12 mouse cellular contexts compared by ENCODE assay signal in the genomic region with DNA sequence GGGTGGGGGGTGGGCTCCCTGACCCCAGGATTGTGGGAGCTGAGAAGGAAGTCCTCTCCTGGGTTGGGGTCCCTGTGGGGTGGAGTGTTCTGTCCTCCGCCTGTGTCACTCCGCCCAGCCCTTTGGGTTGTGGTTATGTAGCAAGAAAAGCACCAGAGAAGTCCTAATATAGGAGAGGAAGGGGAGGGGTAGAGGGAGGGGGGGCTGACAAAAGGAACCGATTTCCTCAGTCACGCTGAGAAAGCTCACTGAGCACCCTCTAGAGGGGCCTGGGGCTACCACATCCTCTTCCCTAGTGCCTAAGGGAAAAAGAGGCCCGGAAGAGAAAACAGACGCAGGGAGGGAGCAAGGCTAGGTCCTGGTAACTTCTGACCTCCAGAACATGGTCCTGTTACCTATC. TPM values are rescaled to one million over a fixed set of nuclear protein-coding genes. Genes with fewer than 3 reads are reported as not detected.
A peak's percentile ranks its signal among the peaks of the same experiment; 100 is the strongest.
DNase-seq lines count a peak whose midpoint lies in the region; ATAC-seq and TF ChIP-seq lines count a peak whose summit lies in the region.
"Had no signal": no experiment of that assay in that cellular context is flagged by ENCODE, and none has a peak within 500 bp of the region (broad histone marks: within the 10 kb centered on the region; RNA-seq: fewer than 3 reads in every experiment).

No protein-coding gene starts in this region.

- H3K27me3 ChIP-seq in kidney, embryonic 16.5 days (ENCODE audit: insufficient read depth, low read length), result no peaks in the 10 kb centered on the region
- H3K27me3 ChIP-seq in kidney, embryonic 14.5 days (ENCODE audit: control insufficient read depth, insufficient read depth, low read length), result no peaks in the 10 kb centered on the region
- no peaks in the 10 kb centered on the region for H3K27me3 ChIP-seq in liver, embryonic 13.5 days
- H3K27me3 ChIP-seq in midbrain, embryonic 16.5 days (ENCODE audit: control insufficient read depth, insufficient read depth, low read depth, low read length), result no peaks in the 10 kb centered on the region
- H3K27me3 ChIP-seq: limb, embryonic 12.5 days; neural tube, embryonic 13.5 days; Patski had no signal

- no peak overlapping the region for H3K4me2 ChIP-seq in kidney, embryonic 16.5 days (replicated peaks; ENCODE audit: low read depth, low read length)
- no peak overlapping the region for H3K4me2 ChIP-seq in kidney, embryonic 14.5 days (replicated peaks; ENCODE audit: low read depth, low read length)
- H3K4me2 ChIP-seq in liver, embryonic 13.5 days, result no peak overlapping the region
- H3K4me2 ChIP-seq in midbrain, embryonic 16.5 days (ENCODE audit: low read length), result no peak overlapping the region
- H3K4me2 ChIP-seq: limb, embryonic 12.5 days; neural tube, embryonic 13.5 days had no signal

- no peak overlapping the region for H3K9ac ChIP-seq in kidney, embryonic 16.5 days (replicated peaks; ENCODE audit: low read length)
- no peak overlapping the region for H3K9ac ChIP-seq in kidney, embryonic 14.5 days (ENCODE audit: low read depth, low read length)
- no peak overlapping the region for H3K9ac ChIP-seq in liver, embryonic 13.5 days
- H3K9ac ChIP-seq in midbrain, embryonic 16.5 days (ENCODE audit: low read depth, low read length), result no peak overlapping the region
- H3K9ac ChIP-seq: limb, embryonic 12.5 days; neural tube, embryonic 13.5 days had no signal

- no peak for TF ChIP-seq POLR2A in bone marrow, adult 2 months (IDR thresholded peaks at IDR 0.05; ENCODE audit: borderline replicate concordance, control insufficient read depth, low read depth, low read length)

- no peaks in the 10 kb centered on the region for H3K9me3 ChIP-seq in kidney, embryonic 16.5 days (ENCODE audit: low read length)
- no peaks in the 10 kb centered on the region for H3K9me3 ChIP-seq in kidney, embryonic 14.5 days (ENCODE audit: control insufficient read depth, low read length)
- H3K9me3 ChIP-seq in liver, embryonic 13.5 days (replicated peaks), result no peaks in the 10 kb centered on the region
- no peaks in the 10 kb centered on the region for H3K9me3 ChIP-seq in midbrain, embryonic 16.5 days (replicated peaks; ENCODE audit: control insufficient read depth, low read length, poor library complexity, severe bottlenecking)
- H3K9me3 ChIP-seq: limb, embryonic 12.5 days; neural tube, embryonic 13.5 days had no signal

- H3K4me3 ChIP-seq in kidney, embryonic 16.5 days (ENCODE audit: low read length), result no peak overlapping the region
- no peak overlapping the region for H3K4me3 ChIP-seq in kidney, embryonic 14.5 days (ENCODE audit: low read length)
- peak overlapping the region; percentile 24 for H3K4me3 ChIP-seq in bone marrow, adult 2 months (replicated peaks; ENCODE audit: control insufficient read depth, low read depth, low read length)
- H3K4me3 ChIP-seq in liver, embryonic 13.5 days (replicated peaks), result no peak overlapping the region
- H3K4me3 ChIP-seq in midbrain, embryonic 16.5 days (ENCODE audit: low read depth, low read length), result no peak overlapping the region
- H3K4me3 ChIP-seq: limb, embryonic 12.5 days; neural tube, embryonic 13.5 days had no signal

- WGBS in kidney, embryonic 16.5 days, result 52% methylated on average over 6 of the region's 6 CpGs
- 39% methylated on average over 6 of the region's 6 CpGs for WGBS in kidney, embryonic 14.5 days
- 7% methylated on average over 6 of the region's 6 CpGs for WGBS in bone marrow, adult 2 months
- WGBS in liver, embryonic 13.5 days (ENCODE audit: insufficient replicate concordance), result 25% methylated on average over 6 of the region's 6 CpGs
- whole genome bisulfite sequencing in midbrain, embryonic 16.5 days, result 23% methylated on average over 4 of the region's 6 CpGs

- TF ChIP-seq CTCF in bone marrow, adult 2 months (IDR thresholded peaks at IDR 0.05; ENCODE audit: control insufficient read depth, insufficient read depth, low read length), result no peak

- H3K4me1 ChIP-seq in kidney, embryonic 16.5 days (ENCODE audit: insufficient read depth, low read length), result peaks cover 9% of the 10 kb centered on the region; the same call in 1 of the 2 replicates
- peaks cover 14% of the 10 kb centered on the region; the same call in 1 of the 2 replicates for H3K4me1 ChIP-seq in kidney, embryonic 14.5 days (ENCODE audit: control insufficient read depth, insufficient read depth, low read length)
- peaks cover 7% of the 10 kb centered on the region for H3K4me1 ChIP-seq in bone marrow, adult 2 months (ENCODE audit: control insufficient read depth, insufficient read depth, low read length)
- peaks cover 46% of the 10 kb centered on the region for H3K4me1 ChIP-seq in liver, embryonic 13.5 days (replicated peaks)
- no peaks in the 10 kb centered on the region for H3K4me1 ChIP-seq in midbrain, embryonic 16.5 days (ENCODE audit: control insufficient read depth, insufficient read depth, low read length)
- H3K4me1 ChIP-seq: neural tube, embryonic 13.5 days had no signal

- no peak for DNase-seq in liver, embryonic 13.5 days
- DNase-seq in thymus, adult 18-20 months, result peak; percentile 42 to 68
- no peak for DNase-seq in cerebellum, adult 9-11 months
- no peak for DNase-seq in cerebellum, postnatal 4 days (ENCODE audit: low spot score in 2 of 2)
- DNase-seq: gastrocnemius, postnatal 36 days had no signal

- H3K36me3 ChIP-seq in kidney, embryonic 16.5 days (ENCODE audit: insufficient read depth, low read length), result no peaks in the 10 kb centered on the region
- no peaks in the 10 kb centered on the region for H3K36me3 ChIP-seq in kidney, embryonic 14.5 days (ENCODE audit: control insufficient read depth, insufficient read depth, low read length)
- no peaks in the 10 kb centered on the region for H3K36me3 ChIP-seq in liver, embryonic 13.5 days
- no peaks in the 10 kb centered on the region for H3K36me3 ChIP-seq in midbrain, embryonic 16.5 days (ENCODE audit: control insufficient read depth, insufficient read depth, low read length)
- H3K36me3 ChIP-seq: limb, embryonic 12.5 days; neural tube, embryonic 13.5 days had no signal

- no peak for ATAC-seq in kidney, embryonic 16.5 days (ENCODE audit: low FRiP score, low TSS enrichment)
- ATAC-seq in kidney, embryonic 14.5 days (ENCODE audit: low FRiP score, low TSS enrichment), result no peak; the same call in 1 of the 2 replicates
- no peak for ATAC-seq in liver, embryonic 13.5 days (ENCODE audit: low read depth)
- ATAC-seq in midbrain, embryonic 16.5 days, result no peak
- ATAC-seq: Patski had no signal

- H3K27ac ChIP-seq in kidney, embryonic 16.5 days (ENCODE audit: low read length), result peak overlapping the region; percentile 46; the same call in 1 of the 2 replicates
- H3K27ac ChIP-seq in kidney, embryonic 14.5 days (ENCODE audit: low read depth, low read length), result no peak overlapping the region
- H3K27ac ChIP-seq in bone marrow, adult 2 months (ENCODE audit: control insufficient read depth, insufficient read depth, low read depth, low read length, poor library complexity), result peak overlapping the region; percentile 66
- 0 out of 2 replicates have a peak overlapping the region, but pooled peaks have one; percentile 27 for H3K27ac ChIP-seq in liver, embryonic 13.5 days
- no peak overlapping the region for H3K27ac ChIP-seq in midbrain, embryonic 16.5 days (ENCODE audit: low read length)
- H3K27ac ChIP-seq: limb, embryonic 12.5 days; neural tube, embryonic 13.5 days had no signal

RNA-seq across cellular contexts. Expression of gene Elf4, which starts 33.4 kb away (rescaled TPM):
- polyA plus RNA-seq in kidney, embryonic 16.5 days (2015; fragmentation: Nextera tagmentation; extraction: Ambion mirVana), result 5.1 and 5.8 TPM in 2 replicates
- 4.1 and 8.3 TPM in 2 replicates for polyA plus RNA-seq in kidney, embryonic 14.5 days (2014; fragmentation: Nextera tagmentation; extraction: Ambion mirVana)
- 12.4 and 20.4 TPM in 2 replicates for polyA plus RNA-seq in bone marrow, adult 2 months (2011; ENCODE audit: insufficient read depth, insufficient read length, low replicate concordance, missing spikeins)
- polyA plus RNA-seq in liver, embryonic 13.5 days (2015; fragmentation: Nextera tagmentation; extraction: Ambion mirVana), result 1.8 and 2.2 TPM in 2 replicates
- 0.46 and 0.70 TPM in 2 replicates for polyA plus RNA-seq in midbrain, embryonic 16.5 days (2015; fragmentation: Nextera tagmentation; extraction: Ambion mirVana)

Comparison
In these comparisons a context has a peak if more than half of its experiments do, and no peak if none do; other contexts are left out.
1. H3K27ac ChIP-seq: peak in kidney, embryonic 16.5 days (single experiment), bone marrow, adult 2 months (single experiment) and liver, embryonic 13.5 days (single experiment); none in kidney, embryonic 14.5 days (single experiment) and midbrain, embryonic 16.5 days (single experiment).
2. DNase-seq: peak in thymus, adult 18-20 months (2 of 2); none in liver, embryonic 13.5 days (single experiment), cerebellum, adult 9-11 months (single experiment) and cerebellum, postnatal 4 days (0 of 2).